Mouse (Mus musculus) intestine, embryonic 16.5 days (tissue): ENCODE measurements at regions not wholly inside any gene's neighbourhood (a gene's known extent, or its start where the extent isn't known, plus 50 kb on each side); places are given as distances from the start of the nearest gene placed in this dataset.

ENCODE experiments used
- ATAC-seq: fragments of 200-750 bp; cut with Nextera tagmentation; 2 replicates; pipeline ENCODE4 v1.8.0; 2017; ENCODE audit warnings: moderate TSS enrichment, moderate library complexity
- H3K27ac ChIP-seq: fragments of 300-500 bp; sonication (generic); 2 replicates; pipeline ENCODE4 v1.5.1; 2014; ENCODE audit warnings: mild to moderate bottlenecking, low read length
- H3K27me3 ChIP-seq: fragments of 300-500 bp; sonication (generic); replicated peaks from 2 replicates; pipeline ENCODE4 v1.6.1; 2014; ENCODE audit warnings: low read length, control low read depth, mixed read lengths; ENCODE audit not compliant: control insufficient read depth, insufficient read depth
- H3K36me3 ChIP-seq: fragments of 300-500 bp; sonication (generic); 2 replicates; pipeline ENCODE4 v1.6.1; 2014; ENCODE audit warnings: low read length, control low read depth; ENCODE audit not compliant: control insufficient read depth, insufficient read depth
- H3K4me1 ChIP-seq: fragments of 300-500 bp; sonication (generic); 2 replicates; pipeline ENCODE4 v1.6.1; 2014; ENCODE audit warnings: low read length, control low read depth, mixed read lengths; ENCODE audit not compliant: control insufficient read depth, insufficient read depth
- H3K4me2 ChIP-seq: fragments of 300-500 bp; sonication (generic); 2 replicates; pipeline ENCODE4 v1.6.1; 2014; ENCODE audit warnings: low read depth, low read length, control low read depth
- H3K4me3 ChIP-seq: fragments of 300-500 bp; sonication (generic); 2 replicates; pipeline ENCODE4 v1.5.1; 2014; ENCODE audit warnings: mild to moderate bottlenecking, low read length
- H3K9ac ChIP-seq: fragments of 300-500 bp; sonication (generic); 2 replicates; pipeline ENCODE4 v1.6.1; 2014; ENCODE audit warnings: low read depth, low read length
- H3K9me3 ChIP-seq: fragments of 300-500 bp; sonication (generic); 2 replicates; pipeline ENCODE4 v1.6.1; 2016; ENCODE audit warnings: low read length, control low read depth; ENCODE audit not compliant: control insufficient read depth
- WGBS: fragments of 180-500 bp; shearing (Covaris S2); extraction: QIAGEN DNeasy Blood & Tissue Kit; methylation state at CpG from one replicate; pipeline ENCODE4 v1.1.7; 2014; 5-methylcytosine and 5-hydroxymethylcytosine counted together

GRCm38 (mm10) chr3:39560951-39561350, 674.2 kb downstream of the Fat4 start:
- no peaks in the 10 kb centered on the region for H3K4me1 ChIP-seq
- no peaks in the 10 kb centered on the region for H3K27me3 ChIP-seq
- H3K36me3 ChIP-seq, result no peaks in the 10 kb centered on the region
- no peak overlapping the region for H3K27ac ChIP-seq
- no peaks in the 10 kb centered on the region for H3K9me3 ChIP-seq
- 73% methylated on average over 1 of the region's 1 CpGs for WGBS
- no peak overlapping the region for H3K4me2 ChIP-seq
- H3K9ac ChIP-seq, result no peak overlapping the region
- ATAC-seq, result no peak
- H3K4me3 ChIP-seq, result no peak overlapping the region

DNA sequence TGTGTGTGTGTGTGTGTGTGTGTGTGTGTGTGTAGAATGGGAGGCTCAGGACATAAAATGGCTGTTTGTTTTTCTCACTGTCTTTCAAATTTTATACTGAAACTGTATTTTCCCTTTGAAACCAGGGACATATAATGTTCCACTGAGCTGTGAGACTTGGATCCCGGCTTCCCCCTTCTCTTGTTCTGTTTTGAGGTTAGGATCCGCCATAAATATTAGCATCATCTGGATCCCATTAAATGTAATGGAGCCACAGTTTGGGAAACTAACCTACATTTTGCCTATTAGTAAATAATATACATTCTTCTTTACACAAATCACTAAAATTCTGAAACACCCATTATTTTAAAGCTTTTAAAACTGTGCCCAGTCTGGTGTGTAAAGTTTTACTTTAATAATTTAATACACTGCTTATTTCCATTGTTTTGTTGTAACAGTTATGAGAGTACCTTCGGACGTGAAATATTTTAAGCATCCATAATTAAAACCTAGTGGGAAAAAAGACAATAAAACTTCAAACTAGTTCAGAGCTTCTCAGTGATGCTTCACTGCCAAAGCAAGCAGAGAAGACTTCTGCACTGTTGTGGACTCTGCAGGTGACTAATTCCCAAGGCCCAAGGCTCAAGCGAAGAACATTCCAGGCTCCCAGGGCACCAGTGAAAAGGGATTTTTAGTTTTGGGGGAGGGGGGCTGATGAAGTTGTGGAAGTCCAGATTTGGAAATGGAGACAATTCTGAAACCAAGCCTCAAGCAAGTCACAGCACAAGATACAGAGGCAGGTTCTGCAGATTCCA, 684.9 kb downstream of the Fat4 start:
- H3K9ac ChIP-seq, result no peak overlapping the region
- no peaks in the 10 kb centered on the region for H3K9me3 ChIP-seq
- ATAC-seq, result no peak
- WGBS, result 91% methylated on average over 5 of the region's 5 CpGs
- H3K4me2 ChIP-seq, result no peak overlapping the region
- no peaks in the 10 kb centered on the region for H3K36me3 ChIP-seq
- no peaks in the 10 kb centered on the region for H3K27me3 ChIP-seq
- H3K27ac ChIP-seq, result no peak overlapping the region
- H3K4me1 ChIP-seq, result no peaks in the 10 kb centered on the region
- H3K4me3 ChIP-seq, result no peak overlapping the region

- WGBS, result 78% methylated on average over 3 of the region's 3 CpGs
- Histone ChIP-seq H3K9ac (no peak overlapping the region), H3K4me2 (no peak overlapping the region), H3K27ac (no peak overlapping the region), H3K36me3 (no peaks in the 10 kb centered on the region), H3K4me1 (no peaks in the 10 kb centered on the region), H3K4me3 (no peak overlapping the region), H3K9me3 (no peaks in the 10 kb centered on the region), H3K27me3 (no peaks in the 10 kb centered on the region)
- ATAC-seq, result no peak
These were observed 688.5 kb downstream of the Fat4 start for GRCm38 (mm10) chr3:39575200-39575599.

- no peaks in the 10 kb centered on the region for H3K9me3 ChIP-seq
- H3K27me3 ChIP-seq, result no peaks in the 10 kb centered on the region
- H3K4me2 ChIP-seq, result no peak overlapping the region
- no peaks in the 10 kb centered on the region for H3K36me3 ChIP-seq
- no peak overlapping the region for H3K4me3 ChIP-seq
- no peak overlapping the region for H3K9ac ChIP-seq
- H3K27ac ChIP-seq, result no peak overlapping the region
- no peaks in the 10 kb centered on the region for H3K4me1 ChIP-seq
- 54% methylated on average over 2 of the region's 2 CpGs for WGBS
- no peak for ATAC-seq
These were observed 704.6 kb downstream of the Fat4 start for GRCm38 (mm10) chr3:39591312-39591711.

GRCm38 (mm10) chr3:39592349-39593117, 705.8 kb downstream of the Fat4 start:
- no peaks in the 10 kb centered on the region for H3K9me3 ChIP-seq
- no peaks in the 10 kb centered on the region for H3K36me3 ChIP-seq
- H3K4me3 ChIP-seq, result no peak overlapping the region
- no peak overlapping the region for H3K4me2 ChIP-seq
- no peak for ATAC-seq
- no peak overlapping the region for H3K27ac ChIP-seq
- H3K4me1 ChIP-seq, result no peaks in the 10 kb centered on the region
- H3K9ac ChIP-seq, result no peak overlapping the region
- WGBS, result 77% methylated on average over 4 of the region's 4 CpGs
- no peaks in the 10 kb centered on the region for H3K27me3 ChIP-seq

- H3K4me3 ChIP-seq, result no peak overlapping the region
- H3K9me3 ChIP-seq, result no peaks in the 10 kb centered on the region
- no peaks in the 10 kb centered on the region for H3K4me1 ChIP-seq
- H3K9ac ChIP-seq, result no peak overlapping the region
- H3K27ac ChIP-seq, result no peak overlapping the region
- H3K36me3 ChIP-seq, result no peaks in the 10 kb centered on the region
- H3K4me2 ChIP-seq, result no peak overlapping the region
- no peak for ATAC-seq
- 84% methylated on average over 3 of the region's 3 CpGs for WGBS
- H3K27me3 ChIP-seq, result no peaks in the 10 kb centered on the region
These were observed 723.2 kb downstream of the Fat4 start for GRCm38 (mm10) chr3:39609937-39610336.

DNA sequence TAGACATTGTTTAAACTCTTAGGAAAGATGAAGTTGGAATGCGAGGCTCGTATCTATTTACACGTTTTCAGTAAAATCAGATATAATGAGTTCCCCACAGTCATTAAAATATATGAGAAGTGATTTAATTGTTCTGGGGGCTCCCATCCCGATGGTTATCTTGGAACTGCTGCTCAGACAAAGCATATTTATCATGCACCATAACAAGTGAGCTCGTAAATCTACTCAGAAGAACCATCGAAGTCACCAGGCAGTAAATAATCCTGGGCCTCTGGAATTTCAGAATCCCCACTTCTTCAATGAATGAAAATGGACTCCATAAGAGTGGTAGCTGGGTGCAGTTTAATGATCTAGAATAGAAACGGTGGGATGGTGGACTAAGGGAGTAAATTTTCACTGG, 725.7 kb downstream of the Fat4 start:
- Histone ChIP-seq H3K36me3 (no peaks in the 10 kb centered on the region), H3K9me3 (no peaks in the 10 kb centered on the region), H3K4me1 (no peaks in the 10 kb centered on the region), H3K4me3 (no peak overlapping the region), H3K9ac (no peak overlapping the region), H3K4me2 (no peak overlapping the region), H3K27ac (no peak overlapping the region), H3K27me3 (no peaks in the 10 kb centered on the region)
- WGBS, result 42% methylated on average over 7 of the region's 7 CpGs
- ATAC-seq, result no peak

DNA sequence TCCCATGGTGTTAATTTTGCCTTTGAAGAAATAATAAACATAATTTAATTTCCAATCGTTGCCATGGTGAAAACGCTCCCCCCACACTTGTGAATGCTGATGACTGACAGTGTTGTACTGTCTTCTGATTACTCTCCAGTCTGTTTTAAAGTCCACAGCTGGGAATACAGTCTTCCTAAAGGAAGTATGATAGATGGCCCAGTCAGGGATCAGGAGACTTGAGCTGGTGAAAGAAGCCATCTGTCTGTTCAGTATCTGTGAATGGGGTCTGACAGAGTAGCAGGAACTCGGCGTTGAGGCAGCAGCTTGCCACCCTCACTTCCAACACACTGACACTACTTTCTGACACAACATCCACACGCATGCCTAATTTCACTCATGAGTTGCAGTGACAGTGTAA, 751.2 kb downstream of the Fat4 start:
- WGBS, result 51% methylated on average over 5 of the region's 5 CpGs
- Histone ChIP-seq H3K4me1 (no peaks in the 10 kb centered on the region), H3K36me3 (no peaks in the 10 kb centered on the region), H3K9ac (no peak overlapping the region), H3K4me2 (no peak overlapping the region), H3K9me3 (no peaks in the 10 kb centered on the region), H3K4me3 (no peak overlapping the region), H3K27ac (no peak overlapping the region), H3K27me3 (no peaks in the 10 kb centered on the region)
- no peak for ATAC-seq

DNA sequence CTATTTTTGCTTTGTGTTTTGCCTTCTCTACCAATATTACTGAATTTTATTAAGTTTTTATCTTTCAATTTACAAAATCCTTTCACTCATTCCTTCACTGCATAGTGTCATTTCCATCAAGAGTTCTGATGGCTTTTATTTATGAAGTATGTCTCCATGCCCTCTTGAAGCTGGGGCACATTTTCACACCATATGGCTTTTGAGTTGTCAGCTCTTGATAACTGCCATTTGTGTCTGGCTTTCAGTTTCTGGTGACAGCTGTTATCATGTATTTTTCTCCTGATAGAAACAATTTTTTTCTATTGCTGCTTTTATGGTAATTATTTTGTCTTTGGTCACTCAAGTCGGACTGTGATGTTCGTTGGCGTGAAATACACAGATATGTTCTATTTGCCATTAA, 756.5 kb downstream of the Fat4 start:
- WGBS, result 87% methylated on average over 3 of the region's 3 CpGs
- H3K4me2 ChIP-seq, result no peak overlapping the region
- H3K36me3 ChIP-seq, result no peaks in the 10 kb centered on the region
- no peak for ATAC-seq
- H3K27ac ChIP-seq, result no peak overlapping the region
- H3K9ac ChIP-seq, result no peak overlapping the region
- no peaks in the 10 kb centered on the region for H3K4me1 ChIP-seq
- H3K4me3 ChIP-seq, result no peak overlapping the region
- no peaks in the 10 kb centered on the region for H3K9me3 ChIP-seq
- H3K27me3 ChIP-seq, result no peaks in the 10 kb centered on the region
